Mouse (Mus musculus) CD4-positive helper T cell, adult 2 months (primary cell): ENCODE data around the gene Lrrc32.

Experiments used
- DNase-seq: peaks from one replicate; pipeline ENCODE4 v3.0.0-alpha.2; 2012; ENCODE audit warnings: low read depth, missing footprints, low spot score

The Lrrc32 gene

GRCm38 (mm10) chr7:98488398-98489130 is 519 bp upstream of the Lrrc32 start:
- no peak for DNase-seq

GRCm38 (mm10) chr7:98489623-98490084 is 571 bp downstream of the Lrrc32 start:
- peak; percentile 60 for DNase-seq

- DNase-seq: no peak
These were observed 1.2 kb downstream of the Lrrc32 start for GRCm38 (mm10) chr7:98490328-98490727.

GRCm38 (mm10) chr7:98490911-98491310 is 1.8 kb downstream of the Lrrc32 start:
- DNase-seq: no peak

- DNase-seq: no peak
These were observed 2.5 kb downstream of the Lrrc32 start for GRCm38 (mm10) chr7:98491451-98492200.

- DNase-seq: no peak
These were observed 3.2 kb downstream of the Lrrc32 start for GRCm38 (mm10) chr7:98492331-98492730.

- no peak for DNase-seq
These were observed 4.2 kb downstream of the Lrrc32 start for GRCm38 (mm10) chr7:98493307-98493706.

- no peak for DNase-seq
These were observed 4.9 kb downstream of the Lrrc32 start for GRCm38 (mm10) chr7:98493901-98494480.

- DNase-seq: no peak
These were observed 6.5 kb downstream of the Lrrc32 start for GRCm38 (mm10) chr7:98495591-98495990.

GRCm38 (mm10) chr7:98497451-98497850 is 8.4 kb downstream of the Lrrc32 start:
- no peak for DNase-seq

- DNase-seq: no peak
These were observed 9.0 kb downstream of the Lrrc32 start for GRCm38 (mm10) chr7:98498101-98498500.

- DNase-seq: no peak
These were observed 9.8 kb downstream of the Lrrc32 start for GRCm38 (mm10) chr7:98498656-98499560.

GRCm38 (mm10) chr7:98499561-98500292 is 10.6 kb downstream of the Lrrc32 start:
- no peak for DNase-seq

- no peak for DNase-seq
These were observed 11.4 kb downstream of the Lrrc32 start for GRCm38 (mm10) chr7:98500470-98500869.

- DNase-seq: no peak
These were observed 12.0 kb downstream of the Lrrc32 start for GRCm38 (mm10) chr7:98501078-98501477.

GRCm38 (mm10) chr7:98502921-98503320 is 13.8 kb downstream of the Lrrc32 start:
- DNase-seq: no peak

GRCm38 (mm10) chr7:98503951-98504647 is 15.0 kb downstream of the Lrrc32 start:
- DNase-seq: no peak

GRCm38 (mm10) chr7:98504726-98505314 is 15.7 kb downstream of the Lrrc32 start:
- no peak for DNase-seq

- DNase-seq: no peak
These were observed 16.6 kb downstream of the Lrrc32 start for GRCm38 (mm10) chr7:98505664-98506063.
